Mouse (Mus musculus) splenic B cell, adult 2 months (primary cell): ENCODE results near the gene Vmn1r170.
"Not testable (repeated sequence)": the region's sequence is repeated elsewhere in the genome, so short reads cannot be mapped to it uniquely, and the experiment has no call there.

Experiments
- DNase-seq: peaks from one replicate; pipeline ENCODE4 v3.0.0-alpha.2; 2011; ENCODE audit warnings: low read depth, low spot score
- H3K27me3 ChIP-seq: 2 replicates; pipeline ENCODE4 v1.6.1; 2012; ENCODE audit warnings: mild to moderate bottlenecking, low read length, moderate library complexity, mixed read lengths; ENCODE audit not compliant: control insufficient read depth, poor library complexity, insufficient read depth, severe bottlenecking
- H3K36me3 ChIP-seq: 2 replicates; pipeline ENCODE4 v1.6.1; 2012; ENCODE audit warnings: mild to moderate bottlenecking, low read length, moderate library complexity, mixed read lengths; ENCODE audit not compliant: control insufficient read depth, poor library complexity, insufficient read depth, severe bottlenecking

Gene Vmn1r170

GRCm38 (mm10) chr7:23605875-23606274, at the start of gene Vmn1r170:
Gene Vmn1r170, plus strand, starts transcription at chr7:23606175.
- not testable (repeated sequence) for H3K27me3 ChIP-seq, H3K36me3 ChIP-seq, DNase-seq

- not testable (repeated sequence) for H3K36me3 ChIP-seq, DNase-seq, H3K27me3 ChIP-seq
Measured at GRCm38 (mm10) chr7:23575226-23575625, 30.7 kb upstream of the Vmn1r170 start, which contains the start of gene Vmn1r169. Gene Vmn1r169, plus strand, starts transcription at chr7:23575526.

- H3K36me3 ChIP-seq, result no peaks in the 10 kb centered on the region
- H3K27me3 ChIP-seq, result no peaks in the 10 kb centered on the region
- no peak for DNase-seq
Measured at GRCm38 (mm10) chr7:23630422-23630821, 24.4 kb downstream of the Vmn1r170 start, which contains the start of gene Vmn1r171. Gene Vmn1r171, plus strand, starts transcription at chr7:23630722.
